Mouse (Mus musculus): Measurements from ENCODE around the gene Ecm2.

DNA sequence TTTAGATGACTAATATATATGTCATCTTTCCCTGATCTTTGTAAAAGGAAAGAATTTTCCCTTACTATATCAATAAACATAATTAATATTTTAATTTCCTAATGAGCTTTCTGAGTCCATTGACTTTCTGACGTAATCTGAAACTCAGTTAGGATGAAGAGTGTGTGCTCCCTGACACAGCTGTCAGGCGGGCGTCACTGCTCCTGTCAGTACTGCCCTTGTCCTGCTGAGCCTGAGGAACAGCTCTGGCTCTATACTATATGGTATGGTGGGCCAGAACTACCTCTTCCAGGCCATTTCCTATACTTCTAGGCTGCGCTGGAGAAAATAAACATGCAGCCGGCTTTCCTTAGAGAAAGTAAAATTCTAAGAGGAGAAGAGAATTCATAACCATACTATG, 49.9 kb downstream of the Ecm2 start:
- TF ChIP-seq EP300 (IDR thresholded peaks at IDR 0.05; ENCODE audit: low read depth) (no peak), CTCF (IDR thresholded peaks at IDR 0.05; ENCODE audit: low read depth) (no peak)

Data from liver, postnatal 0 days (tissue).